Mouse (Mus musculus): ENCODE data around the gene Polr2l. TPM values are rescaled to one million over a fixed set of nuclear protein-coding genes. Genes with fewer than 3 reads are reported as not detected.

Polr2l gene
- polyA plus RNA-seq, 1 experiment from 2014 or later, result 95.7 TPM

GRCm38 (mm10) chr7:141482531-141483024 is 7.6 kb upstream of the Polr2l start:
- Histone ChIP-seq H3K27ac (peak overlapping the region; percentile 82), H3K4me1 (peaks cover 38% of the 10 kb centered on the region), H3K27me3 (ENCODE audit: poor library complexity, severe bottlenecking) (peaks cover 43% of the 10 kb centered on the region), H3K36me3 (replicated peaks) (no peaks in the 10 kb centered on the region; the same call in 1 of the 2 replicates), H3K4me3 (peak overlapping the region; percentile 76), H3K9me3 (no peaks in the 10 kb centered on the region)
- no peak for DNase-seq (ENCODE audit: extremely low spot score, low spot score)
- 10% methylated on average over 11 of the region's 11 CpGs for WGBS

GRCm38 (mm10) chr7:141481498-141482401 is 6.8 kb upstream of the Polr2l start:
- Histone ChIP-seq H3K4me1 (peaks cover 46% of the 10 kb centered on the region), H3K9me3 (no peaks in the 10 kb centered on the region), H3K4me3 (peak overlapping the region; percentile 76), H3K27ac (peak overlapping the region; percentile 82), H3K27me3 (ENCODE audit: poor library complexity, severe bottlenecking) (peaks cover 51% of the 10 kb centered on the region), H3K36me3 (replicated peaks) (no peaks in the 10 kb centered on the region; the same call in 1 of the 2 replicates)
- DNase-seq (ENCODE audit: extremely low spot score, low spot score), result peak; percentile 71
- under 1% methylated on average over 81 of the region's 81 CpGs for WGBS

DNA sequence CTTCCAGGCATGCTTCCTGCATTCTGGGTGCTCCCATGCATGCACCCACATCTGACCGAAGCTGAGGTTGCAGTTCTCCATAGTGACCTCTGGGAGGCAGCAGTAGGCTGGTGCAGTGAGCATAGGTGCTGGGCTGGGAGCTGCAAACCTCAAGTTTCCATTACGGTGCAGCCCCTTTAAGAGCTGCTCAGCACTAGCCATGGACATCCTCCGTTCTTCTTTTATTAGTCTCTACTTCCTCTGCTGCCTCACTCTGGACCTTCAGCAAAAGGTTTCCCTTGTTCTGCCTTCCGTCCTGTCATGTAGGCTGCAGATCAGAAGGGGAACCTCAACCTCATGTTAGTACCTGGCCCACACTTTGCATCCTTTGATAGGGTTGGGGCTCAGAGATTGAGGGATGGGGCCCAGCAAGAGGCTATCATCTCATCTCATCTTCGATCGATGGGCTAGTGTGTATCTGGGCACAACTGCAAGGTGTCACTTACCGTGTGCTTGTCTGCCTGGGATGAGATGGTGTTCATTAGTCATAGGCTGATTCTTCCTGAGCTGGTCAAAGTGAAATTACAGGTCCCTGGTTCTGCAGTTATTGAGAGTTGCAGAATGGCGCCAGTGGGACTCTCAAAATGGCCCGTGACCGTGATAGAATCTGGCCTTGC is 6.0 kb upstream of the Polr2l start:
- peaks cover 54% of the 10 kb centered on the region for H3K4me1 ChIP-seq
- peaks cover 59% of the 10 kb centered on the region for H3K27me3 ChIP-seq (ENCODE audit: poor library complexity, severe bottlenecking)
- H3K36me3 ChIP-seq (replicated peaks), result no peaks in the 10 kb centered on the region
- peak overlapping the region; percentile 76 for H3K4me3 ChIP-seq
- peak overlapping the region; percentile 82; the same call in 1 of the 2 replicates for H3K27ac ChIP-seq
- no peaks in the 10 kb centered on the region for H3K9me3 ChIP-seq
- peak; percentile 61 for DNase-seq (ENCODE audit: extremely low spot score, low spot score)
- 10% methylated on average over 10 of the region's 10 CpGs for WGBS

DNA sequence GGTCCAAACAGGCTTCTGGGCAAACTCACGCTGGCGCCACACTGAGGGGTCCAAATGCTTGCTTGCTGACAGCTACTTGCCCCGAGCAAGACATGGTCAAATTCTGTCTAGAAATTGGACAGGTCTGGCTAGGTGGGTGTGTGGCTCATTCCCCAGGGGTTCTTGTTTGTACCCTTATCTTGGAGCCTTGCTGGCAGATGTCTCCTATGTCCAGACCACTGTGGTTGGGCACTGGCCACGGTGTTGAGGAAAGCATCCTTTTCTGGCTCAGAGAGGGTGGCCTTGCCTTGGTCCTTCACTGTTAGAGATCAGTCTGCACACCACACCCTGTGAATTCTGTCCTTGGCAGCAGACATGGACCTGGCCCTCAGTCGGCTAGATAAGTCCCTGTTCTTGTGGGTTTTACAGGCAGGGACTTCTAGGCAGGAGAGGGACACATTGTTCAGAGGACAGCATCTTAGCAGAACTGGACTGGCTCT is 3.4 kb upstream of the Polr2l start:
- Histone ChIP-seq H3K36me3 (replicated peaks) (no peaks in the 10 kb centered on the region), H3K9me3 (no peaks in the 10 kb centered on the region), H3K4me3 (no peak overlapping the region), H3K4me1 (peaks cover 70% of the 10 kb centered on the region), H3K27me3 (ENCODE audit: poor library complexity, severe bottlenecking) (peaks cover 53% of the 10 kb centered on the region), H3K27ac (no peak overlapping the region)
- 84% methylated on average over 5 of the region's 5 CpGs for WGBS
- no peak for DNase-seq (ENCODE audit: extremely low spot score, low spot score)

DNA sequence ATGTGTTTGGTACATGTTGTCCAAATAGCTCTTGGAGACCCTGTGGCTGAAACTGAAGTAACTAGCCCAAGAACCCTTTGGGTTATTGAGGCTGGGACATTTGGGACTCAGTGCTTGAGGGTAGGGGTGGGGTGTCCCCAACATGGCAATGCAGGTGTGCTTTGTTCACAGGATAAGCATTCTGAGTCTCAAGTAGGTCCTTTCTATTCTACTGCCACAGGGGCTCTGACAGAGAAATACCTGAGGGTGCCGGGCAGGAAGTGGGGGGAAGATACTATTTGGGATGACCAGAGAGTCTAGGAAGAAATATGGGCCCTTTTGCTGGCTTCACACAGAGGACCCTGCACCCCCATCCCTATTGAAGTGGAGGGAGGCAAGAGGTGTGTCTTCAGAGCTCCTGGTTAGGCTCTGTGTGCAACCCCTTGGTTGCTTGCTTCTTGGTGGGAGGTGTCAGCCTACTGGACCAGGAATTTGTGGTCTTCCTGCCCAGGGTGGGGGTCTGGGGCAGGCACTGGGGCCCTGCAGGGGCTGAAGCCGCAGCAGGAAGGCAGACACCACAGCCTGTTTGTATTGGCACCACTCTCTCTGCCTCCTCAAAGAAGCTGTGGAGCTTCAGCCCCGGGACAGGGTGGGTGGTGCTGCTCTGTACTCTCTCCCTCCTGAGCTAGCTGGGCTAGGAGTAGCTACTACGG is 2.8 kb upstream of the Polr2l start:
- Histone ChIP-seq H3K36me3 (replicated peaks) (peaks cover 2% of the 10 kb centered on the region), H3K4me1 (peaks cover 68% of the 10 kb centered on the region), H3K27ac (peak overlapping the region; percentile 26; the same call in 1 of the 2 replicates), H3K27me3 (ENCODE audit: poor library complexity, severe bottlenecking) (peaks cover 48% of the 10 kb centered on the region), H3K9me3 (no peaks in the 10 kb centered on the region), H3K4me3 (no peak overlapping the region)
- 83% methylated on average over 4 of the region's 4 CpGs for WGBS
- no peak for DNase-seq (ENCODE audit: extremely low spot score, low spot score)

GRCm38 (mm10) chr7:141476981-141477370 is 2.0 kb upstream of the Polr2l start:
- WGBS, result 25% methylated on average over 7 of the region's 7 CpGs
- peaks cover 62% of the 10 kb centered on the region for H3K4me1 ChIP-seq
- H3K27ac ChIP-seq, result peak overlapping the region; percentile 99

GRCm38 (mm10) chr7:141476226-141476980 is 1.5 kb upstream of the Polr2l start:
- H3K9me3 ChIP-seq, result no peaks in the 10 kb centered on the region
- H3K27me3 ChIP-seq (ENCODE audit: poor library complexity, severe bottlenecking), result peaks cover 34% of the 10 kb centered on the region
- H3K4me1 ChIP-seq, result peaks cover 56% of the 10 kb centered on the region
- peak overlapping the region; percentile 99 for H3K27ac ChIP-seq
- DNase-seq (ENCODE audit: extremely low spot score, low spot score), result peak; percentile 67
- H3K36me3 ChIP-seq (replicated peaks), result peaks cover 14% of the 10 kb centered on the region
- 6% methylated on average over 17 of the region's 17 CpGs for WGBS
- H3K4me3 ChIP-seq, result peak overlapping the region; percentile 88

More at GRCm38 (mm10) chr7:141476981-141477370, 2.0 kb upstream of the Polr2l start:
- no peak for DNase-seq (ENCODE audit: extremely low spot score, low spot score)
- H3K27me3 ChIP-seq (ENCODE audit: poor library complexity, severe bottlenecking), result peaks cover 40% of the 10 kb centered on the region
- H3K36me3 ChIP-seq (replicated peaks), result peaks cover 10% of the 10 kb centered on the region
- H3K4me3 ChIP-seq, result peak overlapping the region; percentile 88
- H3K9me3 ChIP-seq, result no peaks in the 10 kb centered on the region

DNA sequence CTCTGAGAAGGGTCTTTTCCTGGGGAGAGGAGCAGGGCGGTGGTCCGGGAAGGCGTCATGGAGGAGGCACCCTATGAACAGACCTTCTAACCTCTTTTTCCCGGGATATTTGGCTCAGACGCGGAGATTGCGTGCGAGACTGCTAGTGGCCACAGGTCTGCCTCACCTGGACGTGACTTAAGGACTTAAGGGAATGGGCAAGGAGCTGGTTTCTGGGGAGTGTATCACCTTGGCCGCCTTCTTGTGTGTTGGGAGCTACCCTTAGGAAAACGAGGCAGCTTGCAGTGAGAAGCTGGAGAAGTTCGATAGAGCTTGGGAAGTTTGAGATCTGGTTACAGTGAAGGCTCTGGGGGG is 850 bp upstream of the Polr2l start:
- Histone ChIP-seq H3K27ac (peak overlapping the region; percentile 99), H3K36me3 (replicated peaks) (peaks cover 20% of the 10 kb centered on the region), H3K9me3 (no peaks in the 10 kb centered on the region), H3K27me3 (ENCODE audit: poor library complexity, severe bottlenecking) (peaks cover 29% of the 10 kb centered on the region), H3K4me3 (peak overlapping the region; percentile 88), H3K4me1 (peaks cover 50% of the 10 kb centered on the region)
- no peak for DNase-seq (ENCODE audit: extremely low spot score, low spot score)
- 1% methylated on average over 12 of the region's 12 CpGs for WGBS

GRCm38 (mm10) chr7:141474160-141474559 is 772 bp downstream of the Polr2l start:
- peaks cover 37% of the 10 kb centered on the region for H3K36me3 ChIP-seq (replicated peaks)
- peaks cover 62% of the 10 kb centered on the region for H3K4me1 ChIP-seq
- no peaks in the 10 kb centered on the region for H3K9me3 ChIP-seq
- H3K4me3 ChIP-seq, result peak overlapping the region; percentile 88
- 12% methylated on average over 5 of the region's 5 CpGs for WGBS
- peaks cover 29% of the 10 kb centered on the region for H3K27me3 ChIP-seq (ENCODE audit: poor library complexity, severe bottlenecking)
- DNase-seq (ENCODE audit: extremely low spot score, low spot score), result no peak
- H3K27ac ChIP-seq, result peak overlapping the region; percentile 99; the same call in 1 of the 2 replicates

DNA sequence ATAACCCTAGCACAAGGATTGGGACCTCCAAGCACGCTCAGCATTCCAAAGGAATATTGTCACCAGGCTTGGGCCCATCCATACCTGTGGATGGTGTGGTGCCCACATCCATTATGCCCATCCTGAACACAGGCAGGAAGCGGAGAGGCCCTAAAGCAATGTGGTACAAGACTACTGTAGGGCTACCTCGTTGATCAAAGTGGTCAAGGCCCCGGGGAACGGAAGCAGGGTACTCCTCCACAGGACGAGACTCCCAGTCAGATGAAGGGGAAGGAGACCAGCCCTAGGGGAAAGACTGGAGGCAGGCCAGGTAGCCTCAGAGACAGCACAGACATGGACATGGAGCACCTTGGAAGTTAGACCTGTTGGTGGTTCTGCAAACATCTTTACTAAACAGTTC is 2.2 kb downstream of the Polr2l start:
- Histone ChIP-seq H3K9me3 (no peaks in the 10 kb centered on the region), H3K27ac (no peak overlapping the region), H3K4me3 (no peak overlapping the region), H3K36me3 (replicated peaks) (peaks cover 41% of the 10 kb centered on the region), H3K4me1 (peaks cover 70% of the 10 kb centered on the region), H3K27me3 (ENCODE audit: poor library complexity, severe bottlenecking) (peaks cover 24% of the 10 kb centered on the region)
- 94% methylated on average over 6 of the region's 6 CpGs for WGBS
- no peak for DNase-seq (ENCODE audit: extremely low spot score, low spot score)

- H3K27me3 ChIP-seq (ENCODE audit: poor library complexity, severe bottlenecking), result peaks cover 18% of the 10 kb centered on the region
- DNase-seq (ENCODE audit: extremely low spot score, low spot score), result no peak
- no peak overlapping the region for H3K4me3 ChIP-seq
- 84% methylated on average over 6 of the region's 6 CpGs for WGBS
- peaks cover 70% of the 10 kb centered on the region for H3K4me1 ChIP-seq
- H3K9me3 ChIP-seq, result no peaks in the 10 kb centered on the region
- H3K36me3 ChIP-seq (replicated peaks), result peaks cover 41% of the 10 kb centered on the region
- no peak overlapping the region for H3K27ac ChIP-seq
These were observed 2.7 kb downstream of the Polr2l start for GRCm38 (mm10) chr7:141472226-141472625.

- 93% methylated on average over 1 of the region's 1 CpGs for WGBS
- H3K9me3 ChIP-seq, result no peaks in the 10 kb centered on the region
- H3K27me3 ChIP-seq (ENCODE audit: poor library complexity, severe bottlenecking), result peaks cover 18% of the 10 kb centered on the region
- no peak overlapping the region for H3K27ac ChIP-seq
- no peak overlapping the region for H3K4me3 ChIP-seq
- no peak for DNase-seq (ENCODE audit: extremely low spot score, low spot score)
- peaks cover 41% of the 10 kb centered on the region for H3K36me3 ChIP-seq (replicated peaks)
- H3K4me1 ChIP-seq, result peaks cover 68% of the 10 kb centered on the region
These were observed 3.7 kb downstream of the Polr2l start for GRCm38 (mm10) chr7:141471236-141471635.
